Mouse (Mus musculus) adrenal gland, adult 8-10 months (tissue): ENCODE results near the gene Zzef1. TPM values are rescaled to one million over a fixed set of nuclear protein-coding genes. Genes with fewer than 3 reads are reported as not detected.

ENCODE experiments used
- DNase-seq: peaks from one replicate; pipeline ENCODE4 v3.0.0; 2022
- total RNA-seq, 4 experiments: library from RNA; stranded (reverse); gene quantifications; 2 replicates each; pipeline ENCODE4 v1.2.4; 2022

Zzef1 gene
- total RNA-seq, 4 experiments from 2014 or later, result 40.9 to 59.8 (median 49.6) TPM

- no peak for DNase-seq
Measured at GRCm38 (mm10) chr11:72806556-72806955, 10.5 kb downstream of the Zzef1 start.

- DNase-seq, result no peak
Measured at GRCm38 (mm10) chr11:72807992-72808391, 12.0 kb downstream of the Zzef1 start.

DNA sequence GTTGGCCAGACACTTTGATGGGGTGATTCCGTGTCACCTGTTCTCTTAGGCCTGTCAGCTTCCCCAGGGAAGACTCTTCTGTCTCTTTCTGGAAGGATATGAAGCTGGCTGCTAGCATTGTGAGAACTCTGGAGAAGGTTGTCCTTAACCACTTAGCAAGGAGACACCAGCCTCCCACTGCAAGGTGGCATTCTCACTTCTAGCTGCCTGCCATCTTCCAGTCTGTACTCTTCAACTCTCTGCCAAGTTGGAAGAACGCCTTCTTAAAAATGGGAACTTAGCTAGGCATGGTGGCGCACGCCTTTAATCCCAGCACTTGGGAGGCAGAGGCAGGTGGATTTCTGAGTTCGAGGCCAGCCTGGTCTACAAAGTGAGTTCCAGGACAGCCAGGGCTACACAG is 17.7 kb downstream of the Zzef1 start:
- no peak for DNase-seq

DNA sequence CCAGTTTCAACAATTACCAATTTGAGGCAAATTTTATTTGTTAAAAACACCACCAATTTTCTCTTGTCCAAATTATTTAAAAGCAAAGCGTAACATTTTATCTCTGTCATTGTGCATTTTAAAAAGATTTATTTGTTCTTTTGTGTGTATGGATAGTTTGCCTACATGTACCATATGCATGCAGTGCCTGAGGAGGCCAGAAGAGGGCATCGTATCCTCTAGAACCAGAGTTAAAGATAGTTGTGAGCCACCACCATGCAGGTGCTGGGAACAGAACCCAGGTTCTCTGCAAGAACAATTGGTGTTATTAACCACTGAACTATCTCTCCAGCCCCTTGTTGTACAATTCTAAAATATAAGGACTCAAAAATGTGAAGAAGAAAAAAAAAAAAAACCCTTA is 18.2 kb downstream of the Zzef1 start:
- DNase-seq, result no peak

DNA sequence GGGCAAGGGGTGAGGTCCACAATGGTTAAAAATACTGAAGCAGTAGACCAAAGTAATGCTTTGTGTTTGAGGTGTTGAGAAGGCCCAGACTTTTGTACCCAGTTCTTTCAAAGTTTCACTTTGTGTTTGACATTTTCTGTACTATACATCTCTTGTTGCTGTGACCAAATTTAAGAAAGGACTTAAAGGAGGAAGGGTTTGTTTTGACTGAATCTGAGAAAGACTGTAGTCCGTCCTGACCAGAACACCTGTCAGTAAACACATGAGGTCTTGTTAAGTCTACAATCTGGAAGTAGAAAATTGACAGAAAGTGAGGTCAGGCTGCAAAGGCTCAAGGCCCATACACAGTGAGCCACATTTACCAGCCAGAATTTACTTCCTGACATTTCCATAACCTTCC is 20.8 kb downstream of the Zzef1 start:
- DNase-seq, result no peak

DNA sequence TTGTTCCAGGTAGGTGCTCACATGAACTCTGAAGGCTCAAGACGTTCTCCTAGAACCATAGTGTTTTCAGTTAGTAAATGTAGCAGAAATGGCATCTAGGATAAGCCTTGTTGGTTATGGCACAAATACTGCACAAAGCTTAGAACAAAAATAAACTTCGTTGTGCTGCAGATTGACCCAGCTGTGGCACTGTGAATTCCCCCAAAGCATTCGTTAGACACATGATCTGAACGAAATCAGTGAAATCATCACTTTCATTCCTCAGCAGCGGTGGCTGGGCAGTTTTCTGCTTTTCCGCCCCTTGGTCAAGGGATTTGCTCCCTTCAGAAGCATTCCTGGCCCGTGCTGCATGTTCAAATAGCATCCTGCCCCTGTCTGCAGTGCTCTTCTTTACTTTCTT is 22.0 kb downstream of the Zzef1 start:
- DNase-seq, result no peak

GRCm38 (mm10) chr11:72821041-72821440 is 25.0 kb downstream of the Zzef1 start:
- DNase-seq, result no peak

- DNase-seq, result no peak
Measured at GRCm38 (mm10) chr11:72829869-72830268, 33.8 kb downstream of the Zzef1 start.

DNA sequence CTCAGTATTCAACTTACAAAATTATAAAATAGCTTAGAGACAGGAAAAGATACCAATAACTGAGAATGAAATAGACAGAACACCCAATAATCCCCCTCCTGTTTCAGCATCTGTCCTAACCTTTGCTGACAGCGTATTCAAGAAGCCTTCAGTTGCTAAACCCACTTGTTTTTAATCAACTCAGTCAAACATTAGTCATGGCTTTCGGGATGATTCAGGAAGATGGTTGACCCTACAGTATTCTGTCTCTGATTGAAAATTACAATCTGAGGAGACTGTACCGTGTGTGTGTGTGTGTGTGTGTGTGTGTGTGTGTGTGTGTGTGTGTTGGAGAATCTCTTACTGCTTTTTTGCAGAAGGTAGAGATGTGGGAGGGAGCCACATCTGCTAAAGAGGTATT is 46.7 kb downstream of the Zzef1 start:
- DNase-seq, result no peak

GRCm38 (mm10) chr11:72843576-72843975 is 47.5 kb downstream of the Zzef1 start:
- DNase-seq, result no peak

GRCm38 (mm10) chr11:72845526-72845925 is 49.5 kb downstream of the Zzef1 start:
- no peak for DNase-seq

- no peak for DNase-seq
Measured at GRCm38 (mm10) chr11:72846685-72847084, 50.7 kb downstream of the Zzef1 start.

- no peak for DNase-seq
Measured at GRCm38 (mm10) chr11:72847831-72848628, 52.0 kb downstream of the Zzef1 start.

DNA sequence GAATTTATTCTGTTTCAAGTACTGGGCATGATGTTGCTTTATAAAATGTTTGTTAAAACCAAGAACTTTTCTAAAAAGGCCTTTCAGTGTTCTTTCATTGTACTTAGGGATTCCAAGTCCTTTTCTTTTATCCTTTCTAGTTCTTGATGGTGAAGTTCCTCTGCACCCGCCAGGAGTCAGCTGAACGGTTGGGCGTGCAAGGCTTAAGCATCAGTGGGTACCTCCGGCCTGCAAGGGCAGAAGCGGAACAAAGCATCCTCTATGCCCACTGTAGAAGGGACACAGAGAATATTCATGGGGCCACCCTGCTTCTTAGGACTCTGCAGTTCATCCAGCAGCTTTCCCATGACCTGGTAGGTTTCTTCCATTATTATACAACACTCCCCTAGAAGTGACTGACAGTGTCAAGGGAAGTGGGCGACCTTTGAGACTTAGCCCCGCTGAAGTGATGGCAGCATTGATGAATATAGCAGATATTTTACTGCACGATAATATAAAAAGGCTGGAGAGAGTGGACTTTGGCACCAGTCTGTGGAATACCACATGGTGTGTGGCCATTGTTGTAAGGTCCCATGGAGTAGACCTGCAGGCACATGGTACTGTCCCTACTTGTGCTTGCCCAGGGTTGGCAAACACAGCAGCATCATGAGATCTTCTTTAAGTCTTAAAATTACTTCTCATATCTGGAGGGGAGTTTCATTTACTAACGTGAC is 54.5 kb downstream of the Zzef1 start:
- no peak for DNase-seq

DNA sequence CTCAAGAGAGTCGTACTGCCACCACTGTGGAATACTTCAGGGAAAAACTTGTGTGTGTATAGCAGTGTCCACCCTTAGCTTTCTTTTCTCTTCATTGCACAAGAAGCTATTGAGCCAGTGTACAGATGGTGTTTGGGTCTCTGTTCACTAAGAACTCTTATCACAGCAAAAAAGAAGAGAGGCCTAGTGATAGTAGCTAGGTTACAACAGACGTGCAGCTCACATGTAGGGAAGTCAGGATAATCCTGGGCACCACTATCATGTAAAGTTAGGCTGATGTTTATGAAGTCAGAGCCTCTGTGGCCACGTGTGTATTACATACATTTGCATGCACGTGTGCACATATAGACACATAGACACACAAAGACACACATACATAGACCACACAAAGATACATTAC is 55.2 kb downstream of the Zzef1 start:
- no peak for DNase-seq

- no peak for DNase-seq
Measured at GRCm38 (mm10) chr11:72852122-72852521, 56.1 kb downstream of the Zzef1 start.

- DNase-seq, result no peak
Measured at GRCm38 (mm10) chr11:72853086-72853485, 57.1 kb downstream of the Zzef1 start.

DNA sequence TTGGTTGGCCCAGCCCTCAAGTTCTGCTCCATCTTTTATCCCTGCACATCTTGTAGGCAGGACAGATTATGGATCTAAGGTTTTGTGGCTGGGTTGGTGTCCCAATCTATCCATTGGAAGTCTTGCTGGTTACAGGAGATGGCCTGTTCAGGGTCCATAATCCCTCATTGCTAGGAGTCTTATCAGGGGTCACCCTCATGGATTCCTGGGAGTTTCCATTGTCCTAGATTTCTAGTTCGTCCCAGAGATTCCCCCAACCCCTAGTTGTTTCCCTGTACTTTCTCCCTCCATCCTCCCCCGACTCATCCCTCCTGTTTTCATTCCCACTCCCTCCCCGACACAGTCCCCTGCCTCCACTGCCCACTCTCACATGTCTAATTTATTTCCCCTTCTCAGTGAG is 58.2 kb downstream of the Zzef1 start:
- DNase-seq, result no peak

DNA sequence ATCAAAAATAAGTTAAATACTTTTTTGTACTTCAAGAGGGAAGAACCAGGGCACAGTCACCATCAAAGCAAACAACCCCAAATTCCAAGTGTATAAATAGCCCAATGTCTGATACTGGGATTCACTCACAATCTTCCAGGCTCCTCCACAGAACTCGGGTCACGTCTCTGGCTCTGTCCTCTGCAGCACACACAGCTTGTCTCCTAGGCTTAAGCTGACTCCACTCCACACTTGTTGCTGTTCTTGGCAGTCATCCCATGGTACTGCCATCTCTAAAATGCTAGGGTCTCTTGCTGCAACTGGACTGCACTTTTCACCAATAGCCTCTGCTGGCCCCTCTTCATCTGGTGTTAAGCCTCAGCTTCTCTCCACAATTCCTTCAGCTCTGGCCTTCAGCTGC is 60.7 kb downstream of the Zzef1 start:
- DNase-seq, result no peak

DNA sequence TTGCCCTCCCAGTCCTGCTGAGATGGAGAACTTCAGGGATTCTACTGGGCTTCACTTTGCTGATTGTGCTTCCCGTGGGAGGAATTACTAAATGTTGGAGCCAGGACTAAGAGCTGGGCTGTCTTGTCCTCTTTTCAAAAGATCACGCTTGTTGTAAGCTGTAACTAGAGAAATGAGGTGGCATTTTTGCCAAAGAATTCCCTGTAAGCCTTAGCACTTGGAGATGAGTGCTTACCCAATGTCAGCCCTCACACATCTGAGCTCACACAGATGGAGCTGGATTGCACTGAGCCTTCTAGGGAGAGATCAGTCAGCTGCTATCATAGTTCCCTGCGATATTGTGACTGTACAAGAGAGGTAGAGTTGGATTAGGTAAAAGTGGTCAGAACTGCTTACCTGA is 65.2 kb downstream of the Zzef1 start:
- DNase-seq, result no peak

DNA sequence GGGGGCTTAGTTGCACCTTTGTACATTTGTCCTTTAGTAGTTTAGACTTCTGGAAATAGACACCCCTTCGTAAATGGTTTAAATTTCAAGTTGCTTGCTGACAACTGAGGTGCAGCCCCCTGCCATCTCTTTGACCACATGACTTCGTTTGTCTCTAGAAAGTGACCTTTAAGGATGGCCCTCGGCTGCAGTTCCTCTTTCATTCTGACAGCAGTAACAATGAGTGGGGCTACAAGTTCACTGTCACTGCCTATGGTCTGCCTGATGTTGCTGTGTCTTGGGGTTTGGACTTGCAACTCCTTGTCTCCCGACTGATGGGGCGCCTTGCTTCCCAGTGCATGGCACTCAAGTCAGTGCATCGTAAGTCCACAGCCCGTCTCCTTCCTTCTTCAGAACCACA is 70.4 kb downstream of the Zzef1 start:
- no peak for DNase-seq

GRCm38 (mm10) chr11:72872061-72872460 is 76.0 kb downstream of the Zzef1 start:
- DNase-seq, result no peak

DNA sequence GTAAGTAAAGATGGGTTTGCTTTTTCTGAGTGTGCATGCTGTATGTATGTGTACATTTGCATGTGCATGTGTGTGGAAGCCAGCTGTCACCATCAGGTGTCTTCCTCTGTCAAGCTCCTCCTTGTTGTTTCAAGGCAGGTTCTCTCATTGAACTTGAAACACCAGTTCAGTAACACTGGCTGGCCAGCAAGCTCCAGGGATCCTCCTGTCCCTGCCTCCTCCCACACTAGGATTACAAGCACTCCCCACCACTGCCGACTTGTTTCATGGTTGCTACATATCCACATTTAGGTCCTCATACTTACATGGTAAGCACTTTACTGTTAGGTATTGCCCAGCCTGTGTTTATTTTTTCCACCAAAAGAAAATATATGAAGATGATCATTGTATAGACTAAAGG is 96.6 kb downstream of the Zzef1 start:
- no peak for DNase-seq

DNA sequence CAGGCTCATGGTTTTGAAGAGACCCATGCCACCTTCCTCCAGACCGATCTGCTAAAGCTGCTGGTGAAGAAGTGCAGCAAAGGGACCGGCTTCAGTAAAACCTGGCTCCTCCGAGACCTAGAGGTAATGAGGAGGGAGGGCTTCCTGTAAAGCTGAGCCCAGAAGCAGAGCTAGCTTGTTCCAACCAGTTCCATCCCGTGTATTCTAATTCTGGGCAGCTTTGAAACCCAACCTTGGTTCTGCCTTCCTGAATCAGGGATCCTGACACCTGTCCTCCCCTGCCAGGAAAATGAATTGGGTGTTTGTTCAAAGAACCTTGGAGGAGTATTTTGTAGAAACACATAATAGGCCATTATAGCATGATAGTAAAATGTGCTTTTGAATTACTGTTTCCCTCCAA is 112.4 kb downstream of the Zzef1 start:
- DNase-seq, result no peak
